Mouse (Mus musculus) cerebellum, postnatal 10 days (tissue): ENCODE data around the gene Fbln1.

ENCODE experiments used
- DNase-seq, 2 experiments: peaks; one replicate each; pipeline ENCODE4 v3.0.0; 2021; ENCODE audit warnings: mixed read lengths in 2 of 2

Fbln1 gene

DNA sequence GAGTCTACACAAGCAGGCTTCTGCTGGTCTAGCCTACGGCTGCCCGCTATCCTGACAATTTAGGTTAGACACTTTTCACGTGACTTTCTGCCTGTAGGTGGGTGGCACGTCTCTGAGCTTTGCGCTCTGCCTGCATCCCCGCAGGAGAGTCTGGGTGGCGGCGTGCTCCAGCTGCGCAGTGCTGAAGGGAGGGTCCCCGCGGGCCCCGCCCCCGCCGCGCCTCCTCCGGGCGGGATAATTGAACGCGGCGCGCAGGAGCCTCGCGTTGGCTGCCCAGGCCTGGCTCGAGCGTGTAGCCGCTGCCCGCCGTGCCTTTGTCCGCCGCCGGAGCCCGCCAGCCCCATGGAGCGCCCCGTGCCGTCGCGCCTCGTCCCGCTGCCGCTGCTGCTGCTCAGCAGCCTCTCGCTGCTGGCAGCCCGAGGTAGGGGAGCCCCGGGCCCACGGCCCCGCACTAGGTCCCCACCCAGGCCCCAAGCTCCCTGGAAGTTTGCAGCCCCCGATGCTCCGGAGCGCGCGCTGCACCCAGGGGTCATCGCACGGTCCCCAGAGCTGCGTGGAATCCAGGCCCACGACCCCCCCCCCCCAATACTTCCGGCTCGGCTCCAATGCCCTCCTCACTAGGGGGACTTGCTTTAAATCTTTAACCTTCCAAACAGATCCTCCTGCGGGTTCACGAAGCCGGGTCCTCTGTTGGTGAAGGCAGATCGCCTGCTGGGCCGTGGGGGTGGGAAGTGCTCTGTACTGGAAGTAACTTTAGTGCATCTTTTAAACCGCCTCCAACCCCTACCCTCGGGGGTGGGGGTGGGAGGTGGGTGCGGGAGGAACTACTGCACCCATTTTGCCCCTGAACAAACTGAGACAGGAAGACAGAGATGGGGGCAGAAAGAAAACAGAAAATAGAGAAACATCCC is at the start of gene Fbln1:
Gene Fbln1 (plus strand): TSS at position 158 of the 911 bp plus-strand sequence.
- peak; percentile 55 to 72 for DNase-seq

GRCm38 (mm10) chr15:85156198-85156597 is 49.6 kb upstream of the Fbln1 start:
- no peak for DNase-seq

DNA sequence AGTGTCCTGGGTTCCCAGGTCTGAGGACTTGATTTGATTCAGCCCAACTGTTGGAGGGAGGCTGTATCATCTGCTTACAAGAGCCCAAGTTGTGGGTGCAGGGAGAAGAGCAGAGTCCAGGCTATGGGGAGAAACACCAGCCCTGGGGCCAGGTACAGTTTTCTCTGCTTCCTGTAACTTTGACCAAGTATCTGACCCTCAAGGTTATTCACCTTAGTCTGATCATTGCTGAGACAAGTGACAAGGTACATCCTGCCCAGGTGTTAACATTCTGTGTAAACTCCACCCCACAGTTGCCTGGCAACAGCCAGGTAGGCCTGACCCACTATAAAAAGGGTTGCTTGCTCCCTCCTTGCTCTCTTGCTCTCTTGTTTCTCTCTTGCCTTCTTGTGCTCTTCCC is 44.3 kb upstream of the Fbln1 start:
- DNase-seq, result no peak

GRCm38 (mm10) chr15:85162693-85163663 is 42.8 kb upstream of the Fbln1 start:
- peak; percentile 16 to 22 for DNase-seq

- peak; percentile 19 to 30 for DNase-seq
Observed at GRCm38 (mm10) chr15:85166433-85166933, 39.3 kb upstream of the Fbln1 start.

DNA sequence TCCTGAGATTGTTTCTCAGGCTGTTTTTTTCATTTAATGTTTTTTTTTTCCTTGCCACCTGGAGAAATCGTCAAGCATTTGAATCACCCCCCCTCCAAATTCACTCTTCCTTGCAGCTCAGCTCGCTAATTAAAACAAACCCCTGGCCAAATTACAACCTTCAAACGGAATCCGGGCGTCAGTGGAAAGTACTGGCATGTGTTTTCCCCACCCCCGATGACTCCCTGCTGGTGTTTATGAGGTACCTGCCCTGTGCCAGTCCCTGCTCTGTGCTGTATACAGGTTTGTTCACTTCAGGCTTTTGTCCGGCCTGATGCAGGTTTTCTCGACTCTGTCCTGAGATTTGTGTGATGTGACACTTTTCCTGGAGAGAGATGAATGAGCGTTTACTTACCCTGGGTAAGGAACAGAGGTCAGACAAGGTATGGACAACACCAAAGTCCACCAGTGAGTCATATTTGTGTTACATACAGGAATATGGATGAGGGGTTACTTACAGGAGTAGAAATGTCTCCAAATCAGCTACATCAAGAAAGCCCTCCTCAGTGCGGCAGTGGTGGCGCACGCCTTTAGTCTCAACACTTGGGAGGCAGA is 38.6 kb upstream of the Fbln1 start:
- peak; percentile 22 to 34 for DNase-seq

GRCm38 (mm10) chr15:85172054-85172453 is 33.7 kb upstream of the Fbln1 start:
- no peak for DNase-seq

- no peak for DNase-seq
Observed at GRCm38 (mm10) chr15:85173425-85173824, 32.3 kb upstream of the Fbln1 start.

GRCm38 (mm10) chr15:85174060-85174459 is 31.7 kb upstream of the Fbln1 start:
- DNase-seq, result no peak

DNA sequence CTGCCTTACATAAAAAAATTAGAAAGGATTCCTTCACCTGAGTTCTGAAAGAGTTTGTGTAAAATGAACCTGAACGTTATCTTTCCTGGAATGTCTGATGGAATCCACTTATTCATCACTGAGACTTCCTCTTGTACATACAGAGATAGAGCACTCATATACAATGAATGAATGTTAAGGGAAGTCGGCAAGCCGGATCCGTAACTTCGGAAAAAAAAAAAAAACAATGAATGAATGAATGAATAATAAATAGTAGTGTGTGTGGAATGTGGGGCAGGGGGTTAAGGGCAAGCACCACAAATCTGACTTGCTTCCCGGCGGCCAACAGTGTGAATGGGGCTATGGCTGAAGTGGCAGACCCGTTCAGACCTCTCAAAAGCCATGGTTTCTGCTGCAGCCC is 28.2 kb upstream of the Fbln1 start:
- DNase-seq, result peak; percentile 68 to 74

- no peak for DNase-seq
Observed at GRCm38 (mm10) chr15:85178172-85178571, 27.6 kb upstream of the Fbln1 start.

DNA sequence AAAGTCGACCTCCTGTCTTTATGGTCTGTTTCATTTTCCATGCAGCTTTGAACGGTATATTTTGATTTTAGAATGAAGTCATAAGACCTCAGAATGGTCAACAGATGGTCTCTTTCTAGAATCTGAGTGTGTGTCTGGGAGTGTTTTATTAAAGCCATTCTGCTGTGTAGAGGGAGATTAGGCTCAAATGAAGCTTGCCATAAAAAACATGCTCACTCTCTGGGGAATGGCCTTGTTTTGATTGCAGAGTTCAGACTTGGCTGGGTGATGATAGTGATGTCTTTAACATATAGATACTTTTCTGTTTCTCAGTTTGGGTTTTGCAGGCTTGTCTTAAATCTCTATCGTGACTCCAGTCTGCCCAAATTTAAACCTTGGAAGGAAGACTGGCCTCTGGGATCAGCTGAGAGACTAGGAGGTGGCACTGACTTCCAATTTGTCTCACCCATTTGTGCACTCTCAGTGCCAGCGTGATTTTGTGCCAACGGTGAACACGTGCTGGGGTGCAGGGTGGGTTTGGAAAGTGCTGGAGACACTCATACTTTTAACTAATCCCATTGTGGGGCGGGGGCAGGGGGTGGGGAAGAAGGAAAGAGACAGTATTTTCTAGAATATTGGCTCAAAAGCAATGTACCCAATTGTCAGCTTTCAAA is 26.1 kb upstream of the Fbln1 start:
- peak; percentile 42 to 58 for DNase-seq

- peak; percentile 41 to 52 for DNase-seq
Observed at GRCm38 (mm10) chr15:85180368-85180767, 25.4 kb upstream of the Fbln1 start.

- no peak for DNase-seq
Observed at GRCm38 (mm10) chr15:85182063-85182462, 23.7 kb upstream of the Fbln1 start.

GRCm38 (mm10) chr15:85186916-85187315 is 18.8 kb upstream of the Fbln1 start:
- DNase-seq, result no peak

DNA sequence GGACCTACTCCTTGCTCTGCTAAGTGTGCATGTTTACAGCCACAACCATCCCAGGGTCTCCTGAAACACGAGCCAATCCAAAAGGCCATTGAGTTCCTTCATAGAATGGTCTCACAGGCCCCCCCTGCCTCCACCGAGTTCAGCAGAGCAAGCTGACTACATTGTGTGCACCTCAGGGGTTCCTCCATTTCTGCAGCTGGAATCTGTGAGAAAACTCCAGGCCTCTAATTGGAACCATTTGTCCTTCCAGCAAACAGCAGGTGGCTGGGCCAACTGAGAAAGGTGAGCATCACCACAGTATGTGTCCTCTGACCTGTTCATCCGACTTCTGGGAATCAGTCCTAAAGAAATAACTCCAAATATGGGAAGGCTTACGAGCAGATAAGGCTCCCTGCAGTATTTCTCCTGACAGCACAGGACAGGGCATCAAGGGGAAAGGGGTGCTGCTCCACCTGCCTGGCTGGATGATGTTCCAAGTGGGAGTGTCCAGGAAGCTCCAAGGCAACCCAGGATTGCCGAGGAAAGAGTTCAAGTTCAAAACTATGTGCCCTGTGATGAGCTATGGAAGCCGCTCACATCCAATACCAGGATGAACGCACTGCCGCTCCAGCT is 17.5 kb upstream of the Fbln1 start:
- no peak for DNase-seq

DNA sequence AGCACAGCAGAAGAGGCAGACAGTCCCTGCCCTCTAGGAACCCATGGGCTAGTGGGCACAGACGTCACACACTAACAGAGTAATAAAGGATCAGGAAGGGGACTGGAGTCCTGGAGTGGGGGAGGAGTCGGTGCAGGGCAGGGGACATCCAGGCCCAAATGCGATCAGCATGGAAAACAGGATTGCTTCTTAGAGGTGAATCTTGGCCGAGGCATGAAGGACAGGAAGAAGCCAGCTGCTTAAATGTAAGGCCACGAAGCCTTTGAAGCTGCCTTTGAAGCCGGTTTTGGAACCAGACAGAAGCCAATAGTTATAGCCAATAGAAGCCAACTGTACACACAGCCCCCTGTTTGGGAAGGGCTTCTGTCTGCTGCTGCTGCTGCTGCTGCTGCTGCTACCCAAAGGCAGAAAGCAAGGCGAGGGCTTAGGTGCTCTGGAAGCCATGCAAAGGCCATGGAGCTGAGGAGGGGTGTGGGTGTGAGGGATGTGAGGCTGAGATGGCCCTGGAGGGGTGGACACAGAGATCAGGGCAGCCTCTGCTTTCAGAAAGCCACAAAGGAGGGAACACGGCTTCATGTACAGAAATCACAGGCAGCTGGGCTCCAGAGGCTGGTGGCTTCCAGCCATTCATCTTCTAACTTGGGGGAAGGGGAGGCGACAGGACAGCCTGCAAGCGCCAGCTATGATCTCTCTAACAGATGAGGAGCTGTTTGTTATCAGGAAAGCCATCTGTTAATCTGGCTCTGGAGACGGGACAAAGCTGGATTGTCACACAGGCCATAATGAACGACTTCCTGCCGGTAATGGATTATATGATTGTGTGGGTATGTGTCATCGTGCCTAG is 5.1 kb upstream of the Fbln1 start:
- DNase-seq, result peak; percentile 48 to 55

- no peak for DNase-seq
Observed at GRCm38 (mm10) chr15:85202199-85202598, 3.5 kb upstream of the Fbln1 start.

- DNase-seq, result peak; percentile 72 to 74
Observed at GRCm38 (mm10) chr15:85202787-85203186, 3.0 kb upstream of the Fbln1 start.

DNA sequence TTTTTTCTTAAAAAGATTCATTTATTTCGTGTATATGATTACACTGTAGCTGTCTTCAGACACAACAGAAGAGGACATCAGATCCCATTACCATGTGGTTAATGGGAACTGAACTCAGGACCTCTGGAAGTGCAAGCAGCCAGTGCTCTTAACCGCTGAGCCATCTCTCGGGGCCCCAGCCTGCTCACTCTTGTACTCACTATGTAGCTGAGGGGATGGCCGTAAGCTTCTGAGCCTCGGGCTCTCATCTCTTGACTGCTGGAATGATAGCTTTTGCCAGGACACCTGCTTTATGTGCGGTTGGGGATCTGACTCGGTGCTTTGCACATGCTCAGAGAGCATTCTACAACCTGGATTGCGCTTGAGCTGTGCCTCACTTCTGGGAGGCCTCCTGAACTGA is 1.4 kb upstream of the Fbln1 start:
- no peak for DNase-seq

- DNase-seq, result no peak
Observed at GRCm38 (mm10) chr15:85206703-85207075, 940 bp downstream of the Fbln1 start.
